Mouse (Mus musculus): ENCODE results near the gene Pilra.
"Not testable (repeated sequence)": the region's sequence is repeated elsewhere in the genome, so short reads cannot be mapped to it uniquely, and the experiment has no call there.

Gene Pilra

DNA sequence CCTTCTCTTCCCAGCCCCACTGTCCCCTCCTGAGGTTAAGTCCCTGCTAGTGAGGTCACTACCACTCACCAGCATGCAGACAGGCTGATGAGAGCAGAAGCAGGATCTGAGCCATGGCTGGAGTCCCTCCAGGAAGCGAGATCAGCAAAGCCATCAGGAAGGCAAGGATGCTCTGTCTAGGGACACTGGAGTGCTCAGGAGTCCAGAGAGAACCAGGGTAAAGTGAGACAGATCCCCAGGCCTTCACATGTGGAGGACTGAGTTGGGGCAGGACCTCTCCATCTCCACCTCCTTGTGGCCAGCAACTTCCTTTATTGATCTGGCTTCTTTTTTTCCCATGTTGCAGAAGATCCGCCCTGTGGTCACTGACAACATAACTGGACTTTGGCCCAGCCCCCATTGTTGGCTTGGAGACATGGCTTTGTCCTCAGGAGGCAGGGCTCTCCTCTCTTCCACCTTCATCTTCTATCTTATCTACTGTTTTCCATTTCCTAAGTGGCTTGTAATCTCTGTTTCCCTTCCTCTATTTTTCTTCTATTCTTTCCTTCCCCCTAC is at the start of gene Pilra:
TSS of gene Pilra (minus strand) at position 316 of the 555 bp plus-strand sequence.
- not testable (repeated sequence) for DNase-seq (ENCODE audit: low spot score)

DNA sequence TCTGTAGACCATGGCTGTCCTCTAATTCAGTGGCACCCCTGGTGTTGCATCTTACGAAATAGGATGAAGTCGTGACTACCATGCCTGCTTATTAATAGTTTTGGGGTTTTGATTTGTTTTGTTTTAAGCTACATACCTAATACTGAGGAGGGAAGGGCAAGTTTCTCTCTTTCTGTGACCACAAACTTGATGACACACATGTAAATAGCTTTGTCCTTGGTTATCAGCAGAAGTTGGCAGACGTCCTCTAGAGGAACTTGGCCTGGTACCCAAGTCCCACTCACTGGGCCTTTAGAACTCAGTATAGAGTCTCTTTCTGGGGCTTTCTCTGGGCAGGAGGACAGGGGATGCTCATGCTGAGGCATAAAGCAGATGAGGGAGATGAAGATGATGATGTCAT is 47.3 kb upstream of the Pilra start:
- no peak for DNase-seq (ENCODE audit: low spot score)

DNA sequence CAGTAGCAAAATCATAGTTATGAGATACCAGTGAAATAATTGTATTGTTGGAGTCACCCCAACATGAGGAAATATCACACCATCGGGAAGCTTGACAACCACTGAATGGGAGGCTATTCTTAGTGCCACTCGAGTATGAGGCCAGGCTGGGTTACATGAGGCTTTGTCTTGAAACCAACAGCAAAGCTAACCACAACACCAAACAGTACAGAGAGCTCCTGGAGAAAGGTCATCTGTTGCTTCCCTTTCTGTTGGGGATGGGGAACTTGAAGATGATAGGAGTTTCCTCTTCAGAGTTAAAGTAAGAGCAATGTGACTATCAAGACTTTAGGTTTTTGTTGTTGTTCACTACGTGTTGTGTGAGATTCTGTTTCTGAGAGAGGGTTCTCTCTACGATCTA is 46.8 kb upstream of the Pilra start:
- DNase-seq (ENCODE audit: low spot score) = no peak

DNA sequence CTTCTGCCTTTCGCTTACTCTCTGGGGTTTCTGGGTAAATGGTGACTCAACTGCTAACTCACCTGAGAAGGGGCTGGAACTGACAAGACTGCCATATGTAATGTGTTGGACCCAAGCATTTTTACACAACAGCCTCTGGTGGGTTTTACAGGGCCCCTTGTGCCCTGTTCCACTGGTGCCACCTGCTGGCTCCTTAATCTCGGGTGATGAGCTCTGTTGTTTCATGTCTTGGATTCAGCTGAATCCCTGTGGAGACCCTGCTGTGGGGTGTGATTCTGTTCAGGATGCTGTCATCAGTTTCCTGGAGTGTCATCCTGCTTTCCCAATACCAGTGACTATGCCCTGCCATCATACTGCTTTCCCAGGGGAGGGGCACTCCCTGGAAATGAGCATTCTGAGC is 41.8 kb upstream of the Pilra start:
- DNase-seq (ENCODE audit: low spot score) = peak; percentile 5

DNA sequence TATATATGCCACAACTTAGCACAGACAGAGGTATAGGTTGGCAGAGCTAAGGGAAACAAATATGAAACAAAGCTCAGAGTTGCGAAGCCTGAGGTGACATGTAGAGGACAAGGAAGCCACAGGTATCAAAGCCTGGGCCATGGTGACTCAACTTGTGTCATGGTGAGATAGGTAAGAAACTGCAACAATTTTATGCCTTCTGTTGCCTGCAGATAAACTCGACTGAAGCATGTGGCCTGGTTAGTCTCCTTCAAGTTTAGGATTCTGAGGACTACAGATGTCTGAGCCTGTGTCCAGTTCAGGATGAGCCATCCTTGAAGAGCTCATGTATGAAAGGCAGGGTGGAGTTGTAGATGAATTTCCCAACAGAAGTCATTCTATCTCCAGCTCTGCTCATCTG is 39.0 kb upstream of the Pilra start:
- DNase-seq (ENCODE audit: low spot score) = no peak

DNA sequence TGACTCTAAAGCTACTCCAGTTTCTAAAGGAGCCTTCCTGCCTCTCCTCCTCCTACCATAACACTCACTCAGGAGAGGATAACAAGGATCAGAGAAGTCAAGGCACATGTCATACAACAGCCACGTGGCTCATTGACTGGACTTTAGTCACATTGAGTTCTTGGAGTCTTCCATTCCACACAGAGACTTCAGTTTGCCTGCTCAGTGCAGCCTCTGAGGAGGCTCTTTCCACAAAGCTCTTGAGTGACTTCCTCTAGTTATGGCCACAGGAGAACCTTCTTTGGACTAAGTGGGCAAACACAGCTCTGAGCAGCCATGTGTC is 36.3 kb upstream of the Pilra start:
- DNase-seq (ENCODE audit: low spot score) = not testable (repeated sequence)

DNA sequence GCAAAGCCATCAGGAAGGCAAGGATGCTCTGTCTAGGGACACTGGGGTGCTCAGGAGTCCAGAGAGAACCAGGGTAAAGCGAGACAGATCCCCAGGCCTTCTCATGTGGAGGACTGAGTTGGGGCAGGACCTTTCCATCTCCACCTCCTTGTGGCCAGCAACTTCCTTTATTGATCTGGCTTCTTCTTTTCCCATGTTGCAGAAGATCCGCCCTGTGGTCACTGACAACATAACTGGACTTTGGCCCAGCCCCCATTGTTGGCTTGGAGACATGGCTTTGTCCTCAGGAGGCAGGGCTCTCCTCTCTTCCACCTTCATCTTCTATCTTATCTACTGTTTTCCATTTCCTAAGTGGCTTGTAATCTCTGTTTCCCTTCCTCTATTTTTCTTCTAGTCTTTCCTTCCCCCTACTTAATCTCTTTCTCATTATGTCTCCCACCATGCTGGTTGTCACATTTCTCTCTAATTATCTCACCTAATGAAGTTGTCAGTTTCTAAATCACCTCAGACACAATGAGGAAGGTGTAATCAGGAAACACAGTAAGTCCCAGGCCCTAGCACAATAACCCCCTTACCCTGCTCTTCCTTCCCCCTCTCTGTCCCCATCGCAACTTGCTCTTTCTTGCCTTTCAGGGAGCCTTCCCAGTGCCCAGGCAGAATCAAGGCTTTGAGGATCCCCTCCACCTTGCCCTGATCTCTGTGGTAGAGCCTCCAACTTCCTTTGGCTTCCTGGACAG is 35.7 kb upstream of the Pilra start, which contains the start of gene Pilrb2:
TSS of gene Pilrb2 (minus strand) at position 172 of the 737 bp plus-strand sequence.
- not testable (repeated sequence) for DNase-seq (ENCODE audit: low spot score)

DNA sequence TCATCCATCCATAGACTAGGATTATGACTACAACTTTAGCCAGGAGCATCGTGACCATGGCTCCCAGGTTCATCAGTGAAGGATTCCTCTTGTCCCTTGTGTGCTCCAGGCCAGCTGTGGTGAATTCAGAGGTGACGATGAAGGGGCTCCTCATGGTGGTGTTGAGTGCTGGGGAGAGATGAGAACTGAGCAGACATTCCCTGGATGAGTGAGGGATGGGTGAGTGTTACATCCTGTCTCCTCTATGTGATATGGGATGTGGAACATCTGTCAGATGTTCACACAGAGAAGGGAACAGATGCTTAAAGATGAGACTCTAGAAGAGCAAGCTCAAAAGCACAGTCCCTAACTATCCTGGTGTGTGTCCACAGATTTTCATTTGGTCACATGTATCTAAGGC is 32.5 kb upstream of the Pilra start:
- not testable (repeated sequence) for DNase-seq (ENCODE audit: low spot score)

DNA sequence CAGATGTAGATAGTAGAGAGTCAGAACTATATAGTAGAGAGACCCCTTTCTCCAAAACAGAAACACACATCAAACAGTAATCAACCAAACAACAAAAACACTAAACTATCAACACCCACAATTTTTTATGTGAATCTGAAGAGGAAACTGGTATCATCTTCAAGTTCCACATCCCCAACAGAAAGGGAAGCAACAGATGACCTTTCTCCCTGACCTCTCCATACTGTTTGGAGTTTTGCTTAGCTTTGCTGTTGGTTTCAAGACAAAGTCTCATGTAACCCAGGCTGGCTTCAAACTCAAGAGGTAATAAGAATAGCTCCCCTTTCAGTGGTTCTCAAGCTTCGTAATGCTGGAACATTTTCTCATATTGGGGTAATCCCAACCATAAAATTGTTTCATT is 27.9 kb upstream of the Pilra start:
- not testable (repeated sequence) for DNase-seq (ENCODE audit: low spot score)

DNA sequence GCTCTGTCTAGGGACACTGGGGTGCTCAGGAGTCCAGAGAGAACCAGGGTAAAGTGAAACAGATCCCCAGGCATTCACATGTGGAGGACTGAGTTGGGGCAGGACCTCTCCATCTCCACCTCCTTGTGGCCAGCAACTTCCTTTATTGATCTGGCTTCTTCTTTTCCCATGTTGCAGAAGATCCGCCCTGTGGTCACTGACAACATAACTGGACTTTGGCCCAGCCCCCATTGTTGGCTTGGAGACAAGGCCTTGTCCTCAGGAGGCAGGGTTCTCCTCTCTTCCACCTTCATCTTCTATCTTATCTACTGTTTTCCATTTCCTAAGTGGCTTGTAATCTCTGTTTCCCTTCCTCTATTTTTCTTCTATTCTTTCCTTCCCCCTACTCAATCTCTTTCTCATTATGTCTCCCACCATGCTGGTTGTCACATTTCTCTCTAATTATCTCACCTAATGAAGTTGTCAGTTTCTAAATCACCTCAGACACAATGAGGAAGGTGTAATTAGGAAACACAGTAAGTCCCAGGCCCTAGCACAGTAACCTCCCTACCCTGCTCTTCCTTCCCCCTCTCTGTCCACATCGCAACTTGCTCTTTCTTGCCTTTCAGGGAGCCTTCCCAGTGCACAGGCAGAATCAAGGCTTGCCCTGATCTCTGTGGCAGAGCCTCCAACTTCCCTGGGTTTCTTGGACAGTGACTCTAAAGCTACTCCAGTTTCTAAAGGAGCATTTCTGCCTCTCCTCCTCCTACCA is 22.1 kb upstream of the Pilra start, which contains the start of gene Pilrb1:
TSS of gene Pilrb1 (minus strand) at position 147 of the 751 bp plus-strand sequence.
- not testable (repeated sequence) for DNase-seq (ENCODE audit: low spot score)

DNA sequence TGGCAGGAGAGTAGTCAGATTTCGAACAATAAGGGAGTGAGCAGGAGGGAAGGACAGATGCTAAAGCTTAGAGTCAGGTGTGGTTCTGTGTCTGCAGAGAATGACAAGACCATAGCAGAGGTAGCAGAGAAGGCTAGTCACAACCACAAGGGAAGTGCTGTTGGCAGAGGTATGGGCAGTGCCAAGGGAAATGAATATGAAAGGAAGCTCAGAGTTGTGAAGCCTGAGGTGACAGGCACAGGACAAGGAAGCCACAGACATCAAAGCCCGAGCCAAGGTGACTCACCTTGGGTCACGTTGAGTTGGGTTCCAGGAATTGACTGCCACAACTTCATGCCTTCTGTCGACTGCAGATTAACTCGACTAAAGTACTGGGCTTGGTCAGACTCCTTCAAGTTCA is 20.8 kb upstream of the Pilra start:
- DNase-seq (ENCODE audit: low spot score) = not testable (repeated sequence)

DNA sequence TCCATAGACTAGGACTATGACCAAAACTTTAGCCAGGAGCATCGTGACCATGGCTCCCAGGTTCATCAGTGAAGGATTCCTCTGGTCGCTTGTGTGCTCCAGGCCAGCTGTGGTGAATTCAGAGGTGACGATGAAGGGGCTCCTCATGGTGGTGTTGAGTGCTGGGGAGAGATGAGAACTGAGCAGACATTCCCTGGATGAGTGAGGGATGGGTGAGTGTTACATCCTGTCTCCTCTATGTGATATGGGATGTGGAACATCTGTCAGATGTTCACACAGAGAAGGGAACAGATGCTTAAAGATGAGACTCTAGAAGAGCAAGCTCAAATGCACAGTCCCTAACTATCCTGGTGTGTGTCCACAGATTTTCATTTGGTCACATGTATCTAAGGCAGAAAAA is 18.8 kb upstream of the Pilra start:
- DNase-seq (ENCODE audit: low spot score) = not testable (repeated sequence)

DNA sequence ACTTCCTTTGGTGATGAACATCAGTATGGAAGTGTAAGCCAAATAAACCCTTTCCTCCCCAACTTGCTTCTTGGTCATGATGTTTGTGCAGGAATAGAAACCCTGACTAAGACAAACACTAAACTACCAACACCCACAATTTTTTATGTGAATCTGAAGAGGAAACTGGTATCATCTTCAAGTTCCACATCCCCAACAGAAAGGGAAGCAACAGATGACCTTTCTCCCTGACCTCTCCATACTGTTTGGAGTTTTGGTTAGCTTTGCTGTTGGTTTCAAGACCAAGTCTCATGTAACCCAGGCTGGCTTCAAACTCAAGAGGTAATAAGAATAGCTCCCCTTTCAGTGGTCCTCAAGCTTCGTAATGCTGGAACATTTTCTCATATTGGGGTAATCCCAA is 14.2 kb upstream of the Pilra start:
- DNase-seq (ENCODE audit: low spot score) = not testable (repeated sequence)

DNA sequence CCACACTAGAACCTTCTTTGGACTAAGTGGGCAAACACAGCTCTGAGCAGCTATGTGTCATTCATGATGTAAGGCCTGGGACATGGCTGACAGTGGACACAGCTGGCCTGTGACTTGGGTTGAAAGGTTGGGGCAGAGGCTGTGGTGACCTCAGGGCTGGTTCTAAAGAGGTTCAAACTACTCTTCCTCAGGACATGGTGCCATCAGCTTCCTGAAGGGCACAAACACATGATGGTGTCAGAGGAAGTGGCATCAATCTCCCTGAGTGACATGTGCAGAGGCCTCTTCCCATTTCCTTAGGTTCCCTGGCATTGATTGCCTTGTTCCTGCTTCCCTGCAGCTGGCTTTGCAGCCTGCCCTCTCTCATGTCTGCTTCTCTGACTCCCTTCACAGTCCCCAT is 1.0 kb upstream of the Pilra start:
- not testable (repeated sequence) for DNase-seq (ENCODE audit: low spot score)

DNA sequence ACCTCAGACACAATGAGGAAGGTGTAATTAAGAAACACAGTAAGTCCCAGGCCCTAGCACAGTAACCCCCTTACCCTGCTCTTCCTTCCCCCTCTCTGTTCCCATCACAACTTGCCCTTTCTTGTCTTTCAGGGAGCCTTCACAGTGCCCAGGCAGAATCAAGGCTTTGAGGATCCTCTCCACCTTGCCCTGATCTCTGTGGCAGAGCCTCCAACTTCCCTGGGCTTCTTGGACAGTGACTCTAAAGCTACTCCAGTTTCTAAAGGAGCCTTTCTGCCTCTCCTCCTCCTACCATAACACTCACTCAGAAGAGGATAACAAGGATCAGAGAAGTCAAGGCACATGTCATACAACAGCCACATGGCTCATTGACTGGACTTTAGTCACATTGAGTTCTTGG is 530 bp upstream of the Pilra start:
- DNase-seq (ENCODE audit: low spot score) = no peak

DNA sequence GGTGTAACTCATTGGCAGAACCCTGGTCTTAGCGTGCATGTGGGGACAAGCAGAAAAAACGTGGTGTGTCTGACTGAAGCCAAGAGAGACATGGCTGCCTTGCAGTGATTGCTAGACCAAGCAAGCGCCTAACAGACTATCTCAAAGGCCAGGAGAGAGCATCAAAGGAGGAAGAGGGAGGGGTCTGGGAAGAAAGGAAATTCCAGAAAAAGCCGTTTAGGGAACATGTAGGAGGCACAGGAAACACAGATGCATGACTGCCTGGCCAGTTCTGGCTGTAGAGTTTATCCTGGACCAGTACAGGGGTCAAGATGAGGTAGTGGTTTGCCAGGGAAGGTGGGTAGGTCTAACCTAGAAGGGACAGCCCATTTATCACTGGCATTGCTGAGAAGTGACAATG is 2.6 kb downstream of the Pilra start:
- DNase-seq (ENCODE audit: low spot score) = no peak

DNA sequence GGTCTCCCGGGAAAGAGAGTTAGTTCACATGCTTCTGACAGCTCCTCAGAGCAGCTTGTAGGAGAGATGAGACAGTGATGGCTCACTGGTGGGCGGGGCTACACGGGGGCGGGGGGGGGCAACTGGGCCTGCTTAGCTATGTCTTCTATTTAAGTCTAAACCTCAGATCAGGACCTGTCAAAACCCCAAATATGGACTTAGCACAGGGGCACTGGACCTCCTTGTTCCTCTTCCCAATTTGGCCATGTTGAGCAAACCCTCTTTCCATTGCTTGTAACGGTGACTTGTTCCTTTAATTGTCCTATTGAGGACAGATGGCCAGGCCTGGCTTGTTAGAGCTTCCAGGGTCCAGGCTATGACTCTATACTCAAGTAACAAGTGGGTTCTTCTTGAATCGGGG is 4.6 kb downstream of the Pilra start:
- DNase-seq (ENCODE audit: low spot score) = no peak

DNA sequence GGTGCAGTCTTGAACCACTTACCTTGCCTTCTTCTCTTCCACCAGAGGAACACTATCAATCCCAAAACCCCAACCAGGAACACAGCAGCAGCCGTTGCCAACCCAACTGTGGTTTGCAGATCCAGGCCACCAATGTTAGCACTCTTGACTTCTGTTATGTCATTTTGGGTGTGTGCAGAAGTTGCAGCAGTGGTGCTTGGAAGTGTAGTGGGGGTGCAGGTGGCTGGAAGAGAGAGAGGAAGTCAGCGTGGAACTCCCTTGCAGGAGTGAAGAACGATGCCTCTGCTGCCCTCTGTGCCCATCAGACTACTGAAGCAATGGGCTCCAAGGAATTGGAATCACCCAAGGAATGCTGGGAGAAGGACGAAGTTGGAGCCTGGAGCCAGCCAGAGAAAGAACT is 5.0 kb downstream of the Pilra start:
- DNase-seq (ENCODE audit: low spot score) = no peak

DNA sequence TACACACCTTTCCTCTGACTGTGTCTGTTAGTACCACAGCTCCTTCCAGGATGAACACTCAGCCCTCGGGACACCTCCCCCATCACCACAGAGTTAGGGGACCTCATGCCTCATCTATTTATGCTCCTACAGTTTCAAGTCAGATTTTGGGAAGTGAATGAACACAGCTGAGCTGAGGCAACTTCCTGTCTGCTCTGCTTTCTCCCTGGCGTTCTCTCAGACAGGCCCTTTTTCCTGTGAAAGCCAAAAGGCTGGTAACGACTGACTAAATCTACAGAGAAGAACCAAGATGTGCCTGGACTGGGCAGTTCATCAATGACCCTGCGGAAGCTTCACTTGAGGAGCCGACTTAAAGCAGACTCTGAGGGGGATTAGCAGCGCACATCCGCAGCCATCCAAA is 5.8 kb downstream of the Pilra start:
- no peak for DNase-seq (ENCODE audit: low spot score)

DNA sequence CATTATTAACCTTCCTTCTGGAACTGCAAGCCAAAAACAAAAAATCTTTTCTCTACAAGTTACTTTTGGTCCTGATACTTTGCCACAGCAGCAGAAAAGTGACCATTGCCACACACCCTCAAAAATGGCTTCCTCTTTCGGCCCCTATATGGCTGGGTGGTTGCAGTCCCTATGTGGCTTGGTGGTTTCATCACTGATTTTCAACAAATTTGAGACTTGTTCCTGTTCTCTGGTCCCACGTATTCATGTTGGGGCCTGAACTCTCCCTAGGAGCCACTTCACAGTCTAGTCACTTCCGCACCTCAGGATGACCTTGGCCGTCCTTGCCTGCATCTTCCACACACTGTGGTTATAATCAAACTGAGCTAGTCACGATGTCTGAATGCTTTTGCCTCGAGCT is 7.4 kb downstream of the Pilra start:
- DNase-seq (ENCODE audit: low spot score) = no peak

DNA sequence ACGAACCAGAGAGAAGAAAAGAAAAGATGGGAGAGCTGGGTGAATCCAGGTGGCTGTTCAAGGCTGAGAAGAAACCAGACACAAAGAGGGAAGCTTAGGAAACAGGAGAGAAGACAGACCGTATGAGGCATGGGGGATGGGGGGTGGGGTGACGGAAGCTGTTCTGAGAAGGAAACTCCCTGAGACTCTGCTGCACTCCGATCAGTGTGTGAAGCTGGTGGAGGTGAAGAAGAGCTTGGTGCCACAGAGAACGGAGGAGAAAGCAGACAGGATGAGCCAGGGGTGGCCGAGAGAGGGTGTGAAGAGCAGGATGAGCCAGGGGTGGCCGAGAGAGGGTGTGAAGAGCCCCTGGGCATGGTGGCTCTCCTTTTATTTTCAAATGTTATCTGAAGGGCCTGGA is 9.7 kb downstream of the Pilra start:
- no peak for DNase-seq (ENCODE audit: low spot score)

DNA sequence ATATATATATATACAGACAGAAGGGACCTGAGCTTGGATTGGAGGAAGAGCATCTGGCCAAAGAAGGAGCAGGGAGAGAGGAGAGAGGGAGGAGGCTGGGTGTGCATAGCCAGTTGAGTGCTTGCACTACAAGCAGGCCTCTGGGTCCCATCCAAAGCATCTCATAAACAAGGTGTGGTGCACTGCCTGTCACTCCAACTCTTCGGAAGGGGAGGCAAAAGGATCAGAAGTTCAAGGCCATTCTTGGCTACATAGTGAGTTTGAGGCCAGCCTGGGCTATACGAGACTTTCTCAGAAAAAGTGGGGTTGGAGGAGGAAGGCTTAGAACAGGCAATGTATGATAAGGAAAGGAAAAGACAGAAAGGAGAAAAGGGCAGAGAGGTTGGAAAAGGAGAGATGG is 10.1 kb downstream of the Pilra start:
- no peak for DNase-seq (ENCODE audit: low spot score)

DNA sequence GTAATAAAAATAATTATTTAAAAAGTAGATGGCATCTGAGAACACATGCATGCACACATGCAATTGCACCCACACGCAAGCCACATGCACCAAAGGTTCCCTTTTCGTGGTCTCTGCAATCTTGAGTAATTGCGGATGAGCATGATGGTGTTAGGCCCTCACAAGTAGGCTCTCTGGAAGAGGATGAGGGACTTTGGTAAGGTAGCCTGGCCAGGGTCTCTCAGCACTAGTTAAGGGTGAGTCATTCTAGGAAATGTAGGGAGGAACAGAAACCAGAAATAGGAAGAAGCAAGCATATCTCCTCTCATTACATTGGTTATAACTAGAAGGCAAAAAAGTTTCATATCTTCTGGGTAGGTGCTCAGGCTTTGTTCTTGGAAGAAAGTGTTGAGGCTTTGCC is 11.1 kb downstream of the Pilra start:
- no peak for DNase-seq (ENCODE audit: low spot score)

Measured in embryo, embryonic 10.5 days (tissue).